Mouse (Mus musculus): Measurements from ENCODE around the gene Dab2ip.
A peak's percentile ranks its signal among the peaks of the same experiment; 100 is the strongest.

Dab2ip gene

DNA sequence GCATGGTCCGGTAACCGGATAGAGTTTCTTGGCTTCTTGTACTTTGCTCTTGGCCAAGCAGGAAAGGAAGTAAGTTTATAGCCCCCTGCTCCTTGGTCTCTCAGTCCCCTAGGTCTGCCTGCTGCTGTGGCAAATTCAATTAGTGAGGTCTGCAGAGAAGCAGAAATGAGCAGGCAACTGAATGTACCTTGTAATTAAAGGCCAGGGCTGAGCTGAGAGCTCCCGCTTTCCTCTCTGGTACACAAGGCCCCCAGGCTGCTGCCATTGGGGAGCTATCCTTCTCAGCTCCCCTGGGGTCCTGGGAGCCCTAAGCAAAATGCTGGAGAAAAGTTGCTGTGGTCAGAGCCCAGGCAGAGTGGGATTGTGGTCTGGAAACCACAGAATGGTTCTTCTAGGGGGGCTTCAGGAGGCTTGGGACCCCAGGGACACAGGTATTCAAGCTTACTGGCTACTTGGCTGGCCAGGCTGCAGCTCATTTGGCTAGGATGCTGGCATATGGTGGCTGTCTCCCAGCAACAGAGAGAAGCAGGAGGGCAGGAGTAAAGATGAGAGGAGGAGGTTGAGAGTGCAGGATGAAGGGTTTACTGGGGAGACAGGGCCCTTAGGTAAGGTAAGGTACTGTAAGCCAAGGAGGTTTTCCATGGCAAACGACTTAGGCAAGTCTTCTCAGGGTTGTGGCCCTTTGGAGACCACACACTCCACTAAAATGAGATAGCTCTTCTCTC is 922 bp downstream of the Dab2ip start:
- no peak for DNase-seq (ENCODE audit: low spot score in 2 of 2)

DNA sequence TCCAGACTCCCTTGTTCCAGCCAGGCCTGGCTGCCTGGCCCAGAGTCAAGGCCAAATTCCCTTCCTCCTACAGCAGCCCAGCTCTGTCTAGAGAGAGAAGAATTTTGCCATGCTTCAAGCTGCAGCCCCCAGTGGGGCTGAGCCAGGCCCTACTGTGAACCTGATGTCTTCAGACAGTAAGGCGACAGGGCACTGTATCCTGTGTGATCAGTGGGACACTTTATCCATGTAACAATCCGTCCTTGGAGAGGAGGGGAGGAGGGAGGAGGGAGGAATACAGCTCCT is 1.4 kb downstream of the Dab2ip start:
- no peak for DNase-seq (ENCODE audit: low spot score in 2 of 2)

DNA sequence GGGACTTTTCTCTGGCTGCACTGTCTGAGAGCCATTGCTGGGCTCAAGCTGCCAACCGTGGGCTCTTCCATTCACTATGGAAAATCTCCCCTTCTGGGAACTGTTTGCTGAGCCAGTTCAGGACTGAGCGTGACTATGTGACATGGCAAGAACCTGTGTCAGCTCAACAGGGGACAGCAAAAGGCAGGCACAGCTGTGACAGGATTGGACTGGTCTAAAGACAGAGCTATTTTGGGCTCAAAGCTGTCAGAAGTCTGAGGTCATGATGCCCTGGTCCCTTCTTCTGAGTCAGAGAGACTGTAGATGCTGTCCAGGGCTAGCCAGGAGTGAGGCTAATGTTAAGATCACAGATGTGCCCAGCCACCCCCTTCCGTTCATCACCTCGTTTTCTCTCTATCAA is 5.7 kb downstream of the Dab2ip start:
- no peak for DNase-seq (ENCODE audit: low spot score in 2 of 2)

DNA sequence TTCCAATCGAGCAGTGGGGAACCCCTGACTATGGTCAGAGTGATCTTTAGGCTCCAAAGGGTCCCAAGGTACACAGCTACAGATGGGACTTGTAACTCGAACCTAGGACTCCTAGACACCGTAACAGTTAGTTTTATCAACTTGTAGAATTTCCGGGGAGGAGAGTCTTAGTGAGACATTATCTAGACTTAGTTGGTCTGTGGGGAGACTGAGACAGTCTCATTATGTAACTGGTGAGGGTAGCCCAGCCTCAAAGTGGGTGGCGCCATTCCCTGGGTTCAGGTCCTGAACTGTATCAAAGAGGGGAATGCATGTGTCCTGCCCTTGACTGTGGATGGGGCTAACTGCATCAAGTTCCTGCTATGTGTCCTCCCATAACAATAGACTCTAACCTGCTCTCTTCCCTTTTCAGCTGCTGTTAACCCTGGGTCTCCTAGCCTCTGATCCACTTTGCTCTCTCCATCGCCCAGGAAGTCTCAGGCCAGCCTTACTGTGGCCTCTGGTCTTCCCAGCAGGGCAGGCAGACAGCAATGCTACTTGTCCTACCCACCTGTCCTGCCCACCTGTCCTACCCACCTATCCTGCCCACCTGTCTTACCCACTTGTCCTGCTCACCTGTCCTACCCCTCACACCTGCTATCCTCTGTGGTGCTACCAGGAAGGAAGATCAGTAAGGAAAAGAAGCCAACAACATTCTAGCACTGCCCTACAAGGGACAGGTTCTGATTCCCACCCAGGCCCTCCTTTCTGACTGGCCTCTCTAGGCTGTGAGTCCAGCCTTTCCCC is 7.2 kb downstream of the Dab2ip start:
- DNase-seq (ENCODE audit: low spot score in 2 of 2), result no peak

DNA sequence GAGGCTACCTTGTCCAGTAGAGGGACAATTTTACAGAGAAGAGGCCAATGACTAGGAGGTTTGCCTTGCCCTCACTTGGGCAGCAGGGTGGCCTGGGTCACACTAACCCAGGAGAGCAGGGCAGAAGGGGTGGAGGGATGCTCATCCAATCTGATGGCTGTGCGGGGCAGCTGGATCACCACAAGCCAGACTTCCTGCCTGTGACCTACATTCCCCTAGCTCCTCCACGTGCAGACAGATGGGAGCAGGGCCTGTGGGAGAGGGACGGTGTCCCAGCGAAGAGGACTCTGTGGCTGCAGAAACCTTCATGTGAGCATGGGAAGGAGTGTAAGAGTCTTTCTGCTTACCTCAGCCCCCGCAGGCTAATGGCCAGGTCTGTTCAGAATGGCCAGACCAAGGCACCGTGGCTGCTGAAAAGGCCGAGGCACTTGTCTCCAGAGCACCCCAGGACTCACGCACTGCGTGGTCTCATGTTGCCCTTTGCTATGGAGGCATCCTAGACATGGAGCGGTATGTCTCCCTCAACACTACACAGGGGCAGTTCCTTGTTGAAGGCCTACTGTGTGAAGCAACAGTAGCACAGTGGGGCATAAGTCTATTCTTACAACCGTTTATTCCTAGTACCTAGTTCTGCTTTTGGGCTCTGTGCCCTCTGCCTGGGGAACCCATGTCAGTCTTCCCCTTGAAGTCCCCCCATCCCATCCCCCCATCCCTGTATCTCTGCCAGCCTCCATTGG is 9.1 kb downstream of the Dab2ip start:
- DNase-seq (ENCODE audit: low spot score in 2 of 2), result no peak

DNA sequence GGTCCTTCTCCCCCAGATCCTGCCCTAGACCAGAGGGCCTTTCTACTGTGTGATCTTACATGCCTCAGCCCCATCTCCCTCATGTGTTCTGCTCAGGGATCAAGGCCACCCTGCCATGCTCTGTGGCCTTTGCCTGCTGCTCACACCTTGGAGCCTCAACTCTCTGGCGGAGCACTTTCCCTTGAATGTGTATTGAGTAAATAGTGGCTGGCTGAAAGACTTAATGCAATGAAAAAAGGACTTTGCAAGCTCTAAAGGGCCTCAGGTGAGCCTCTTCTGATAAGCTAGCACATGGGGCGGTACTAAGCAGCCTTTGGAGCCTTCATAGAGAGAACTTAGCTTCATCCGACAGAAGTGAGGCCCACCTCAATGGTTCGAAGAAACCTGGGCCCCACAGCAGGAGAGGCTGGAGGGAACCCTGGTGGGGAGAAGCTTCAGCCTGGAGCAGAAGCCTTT is 9.7 kb downstream of the Dab2ip start:
- no peak for DNase-seq (ENCODE audit: low spot score in 2 of 2)

DNA sequence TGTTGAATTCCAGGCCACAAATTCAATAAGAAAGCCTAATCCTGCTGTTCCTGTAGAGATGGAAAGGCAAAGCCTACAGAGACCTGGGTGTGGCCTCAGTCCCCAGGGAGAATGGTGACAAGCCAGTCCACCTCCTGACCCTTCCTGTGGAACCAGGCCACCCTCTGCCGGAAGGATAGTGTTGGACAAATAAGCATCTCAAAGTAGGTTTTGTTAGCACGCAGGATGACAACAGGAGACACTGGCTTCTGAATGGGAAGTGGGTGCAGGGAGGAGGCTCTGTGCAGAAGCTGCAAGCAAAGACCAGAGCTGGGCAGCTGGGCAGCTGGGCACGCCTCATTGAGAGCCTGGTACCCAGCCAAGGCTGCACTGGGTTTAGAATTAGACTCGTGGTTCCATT is 12.7 kb downstream of the Dab2ip start:
- DNase-seq (ENCODE audit: low spot score in 2 of 2), result no peak

DNA sequence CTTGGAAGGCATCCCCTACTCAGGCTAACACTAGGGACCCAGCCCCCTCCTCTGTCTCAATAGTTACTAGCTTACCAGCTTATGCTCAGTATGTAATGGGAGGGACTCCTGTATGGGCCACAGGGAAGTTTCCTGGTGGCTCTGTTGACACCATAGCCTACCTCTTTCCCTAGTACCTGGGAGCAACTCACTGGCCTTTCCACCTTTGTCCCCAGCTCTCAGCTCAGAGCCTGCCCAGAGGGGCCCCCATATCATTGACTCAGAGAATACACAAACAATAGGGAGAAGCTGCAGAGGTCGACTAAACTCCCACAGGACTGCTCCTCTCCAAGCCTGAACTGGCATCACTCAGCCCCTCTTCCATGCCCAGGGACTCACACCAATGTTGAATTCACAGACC is 16.6 kb downstream of the Dab2ip start:
- no peak for DNase-seq (ENCODE audit: low spot score in 2 of 2)

DNA sequence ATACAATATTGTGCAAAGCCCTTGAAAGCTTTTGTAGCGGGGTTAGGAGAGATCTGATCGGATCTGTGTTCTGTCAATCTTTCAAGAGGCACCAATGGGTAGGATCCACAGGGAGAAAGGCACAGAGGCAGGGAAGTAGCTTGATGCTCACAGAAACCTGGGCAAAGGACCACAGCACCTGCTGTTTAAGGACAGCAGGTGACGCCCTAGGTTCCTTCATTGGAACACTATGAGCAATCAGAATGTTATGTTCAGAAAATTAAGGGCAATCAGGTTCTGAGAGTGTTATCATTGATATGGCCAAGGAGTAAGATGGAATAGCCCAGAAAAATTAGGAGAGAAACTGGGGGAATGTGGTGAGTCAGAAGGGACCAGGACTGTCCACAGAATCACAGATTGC is 18.6 kb downstream of the Dab2ip start:
- DNase-seq (ENCODE audit: low spot score in 2 of 2), result no peak

DNA sequence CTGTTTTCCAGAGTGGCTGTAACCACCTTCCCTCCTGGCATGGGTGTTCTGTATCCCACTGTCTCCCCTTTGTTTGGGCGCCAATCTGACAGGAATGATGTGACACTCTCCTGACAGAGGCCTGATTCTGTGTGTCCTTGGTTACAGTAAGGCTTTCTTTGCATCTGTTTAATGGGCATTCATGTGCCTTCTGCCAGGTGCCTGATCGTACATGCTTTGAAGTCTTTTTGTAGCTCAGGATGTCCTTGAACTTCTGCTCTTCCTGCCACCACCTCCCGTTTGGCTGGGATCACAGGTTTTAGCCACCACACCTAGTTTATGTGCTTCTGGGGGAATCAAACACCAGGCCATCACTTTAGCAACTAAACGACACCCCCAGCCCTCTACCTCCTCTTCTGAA is 22.0 kb downstream of the Dab2ip start:
- no peak for DNase-seq (ENCODE audit: low spot score in 2 of 2)

DNA sequence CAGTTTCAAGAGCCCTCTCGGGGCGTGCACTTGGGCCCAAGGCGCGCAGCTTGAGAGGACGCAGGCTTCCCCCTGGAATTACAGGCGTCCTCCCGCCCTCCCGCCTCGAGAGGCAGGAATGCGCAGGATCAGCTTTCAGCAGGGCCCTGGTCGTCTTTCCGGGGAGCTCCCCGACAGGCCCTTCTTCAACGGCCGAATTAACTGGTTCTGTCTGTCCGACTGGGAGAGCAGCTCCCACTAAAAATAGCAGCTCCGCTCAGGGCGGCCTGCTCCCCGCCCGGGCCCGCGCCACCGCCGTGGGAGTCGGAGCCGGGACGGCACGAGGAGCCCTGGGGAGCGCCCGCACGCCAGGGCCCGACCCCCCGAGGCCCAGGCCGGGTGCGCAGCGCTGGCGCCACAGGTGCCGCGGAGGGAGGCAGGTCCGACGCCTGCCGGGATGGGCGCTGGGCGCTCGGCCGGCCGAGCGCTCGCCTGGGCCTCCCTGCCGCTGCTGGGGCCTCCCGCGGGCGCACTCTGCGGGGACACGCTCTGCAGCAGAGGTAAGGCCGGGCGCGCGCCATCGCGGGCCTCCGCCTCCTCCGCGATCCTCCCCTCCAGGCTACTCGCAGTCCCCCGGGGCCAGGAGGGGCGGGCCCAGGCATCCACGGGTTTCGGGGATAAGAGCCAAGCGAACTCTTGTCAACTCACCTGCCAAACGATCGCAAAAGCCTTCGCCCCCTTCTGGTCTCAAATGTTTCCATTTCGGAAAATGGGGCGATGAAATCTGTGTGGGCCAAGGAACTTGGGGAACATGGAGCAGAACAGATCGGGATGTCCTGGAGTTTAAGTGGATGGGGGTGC is 23.7 kb downstream of the Dab2ip start:
- no peak for DNase-seq (ENCODE audit: low spot score in 2 of 2)

DNA sequence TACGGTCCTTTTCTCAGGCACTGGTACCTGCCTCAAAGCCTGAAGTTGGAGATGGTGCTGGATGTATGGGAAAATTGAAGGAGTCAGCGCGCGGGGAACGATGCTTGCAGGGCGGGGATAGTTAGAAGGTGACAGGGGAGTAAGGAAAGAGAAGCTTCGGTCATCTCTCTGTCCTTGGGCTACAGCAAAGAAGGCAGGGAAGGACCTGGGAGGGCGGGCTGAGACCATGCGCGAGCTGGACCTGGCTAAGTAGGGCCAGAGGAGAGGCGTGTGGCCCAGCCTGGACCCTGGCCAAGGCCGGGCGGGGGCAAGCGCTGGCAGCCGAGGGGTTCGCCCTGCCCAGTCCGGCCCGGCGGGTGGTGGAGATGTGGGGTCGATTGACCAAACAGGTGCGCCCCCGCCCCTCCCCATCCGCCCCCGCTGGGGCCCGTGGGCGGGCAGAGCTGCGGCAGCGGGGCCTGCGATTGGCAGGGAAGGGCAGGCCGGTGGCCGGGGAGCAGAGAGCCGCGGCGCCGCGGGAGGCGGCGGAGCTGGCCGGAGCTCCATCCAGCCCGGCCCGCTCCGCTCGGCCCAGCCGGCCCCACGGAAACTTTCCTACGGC is 24.4 kb downstream of the Dab2ip start:
- DNase-seq (ENCODE audit: low spot score in 2 of 2), result peak; percentile 20 to 23

DNA sequence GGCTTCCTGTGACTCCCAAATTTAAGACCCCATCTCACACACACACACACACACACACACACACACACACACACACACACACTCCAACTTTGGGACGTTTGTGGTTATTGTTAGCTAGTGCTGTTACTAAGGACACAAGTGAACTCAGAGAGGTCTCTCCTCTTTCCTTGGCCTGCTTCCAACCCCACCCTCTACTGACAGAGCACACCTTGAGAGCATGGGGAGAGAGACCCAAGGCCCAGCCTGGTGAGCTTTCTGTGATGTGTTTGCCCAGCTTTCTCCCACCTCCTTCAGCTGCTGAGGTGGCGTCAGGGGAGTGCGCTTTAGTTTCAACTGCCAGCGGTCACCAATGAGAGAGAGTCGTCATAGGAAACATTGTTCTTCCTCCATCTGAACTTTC is 25.3 kb downstream of the Dab2ip start:
- DNase-seq (ENCODE audit: low spot score in 2 of 2), result no peak

DNA sequence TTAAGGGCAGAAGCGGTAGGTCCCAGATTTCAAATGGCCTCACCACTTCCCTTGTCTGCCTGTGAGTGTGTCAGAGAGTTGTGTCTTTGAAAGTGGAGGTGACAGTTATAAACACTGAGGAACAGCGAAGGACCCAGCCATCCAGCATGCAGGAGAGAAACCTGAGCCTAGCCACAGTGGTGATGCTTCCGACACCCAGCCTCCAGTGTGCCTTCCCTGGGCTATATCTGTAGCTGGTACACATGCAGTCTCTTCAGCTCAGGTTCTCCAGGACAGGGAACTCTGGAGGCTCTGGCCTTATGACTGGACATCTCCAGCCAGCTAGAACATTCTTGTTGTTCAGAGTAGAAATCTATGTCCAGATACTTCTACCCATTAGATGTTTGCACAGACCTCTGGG is 25.9 kb downstream of the Dab2ip start:
- DNase-seq (ENCODE audit: low spot score in 2 of 2), result no peak

DNA sequence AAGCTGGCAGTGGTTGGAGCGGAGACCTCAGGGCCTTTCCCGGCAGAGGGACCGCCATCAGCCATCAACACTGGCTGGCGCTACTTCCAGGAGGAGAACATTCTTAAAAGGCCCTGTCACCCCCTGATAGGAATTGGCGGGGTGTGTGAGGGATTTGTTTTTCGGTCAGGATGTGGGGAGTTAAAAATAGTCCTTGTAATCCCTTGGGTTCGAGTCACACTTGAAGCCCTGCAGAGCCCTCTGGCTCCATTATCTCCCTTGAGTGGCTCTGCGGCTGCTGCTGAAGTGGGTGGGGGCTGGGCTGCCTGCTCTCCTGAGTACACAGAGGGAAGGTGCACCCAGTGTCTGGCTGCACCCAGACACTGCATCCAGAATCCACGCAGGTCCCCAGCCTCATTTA is 30.3 kb downstream of the Dab2ip start:
- DNase-seq (ENCODE audit: low spot score in 2 of 2), result no peak

DNA sequence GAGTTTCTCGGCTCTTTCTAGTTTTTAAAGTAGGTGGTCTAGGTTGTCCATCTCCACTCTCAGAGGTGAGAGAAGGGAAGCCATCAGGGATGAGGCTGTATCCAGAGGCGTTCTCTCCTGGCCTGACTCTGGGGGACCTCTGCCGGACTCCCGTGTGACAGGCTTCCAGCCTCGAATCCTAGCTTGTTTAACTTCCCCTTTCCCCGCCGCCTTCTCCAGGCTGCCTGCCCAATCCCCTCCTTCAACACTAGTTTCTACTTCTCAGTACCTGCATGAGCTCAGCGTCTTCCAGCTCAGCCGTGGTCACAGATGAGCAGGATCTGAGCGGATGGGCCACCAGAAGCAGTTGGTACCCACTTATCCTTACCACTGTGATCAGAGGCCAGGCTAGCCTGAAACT is 31.3 kb downstream of the Dab2ip start:
- no peak for DNase-seq (ENCODE audit: low spot score in 2 of 2)

DNA sequence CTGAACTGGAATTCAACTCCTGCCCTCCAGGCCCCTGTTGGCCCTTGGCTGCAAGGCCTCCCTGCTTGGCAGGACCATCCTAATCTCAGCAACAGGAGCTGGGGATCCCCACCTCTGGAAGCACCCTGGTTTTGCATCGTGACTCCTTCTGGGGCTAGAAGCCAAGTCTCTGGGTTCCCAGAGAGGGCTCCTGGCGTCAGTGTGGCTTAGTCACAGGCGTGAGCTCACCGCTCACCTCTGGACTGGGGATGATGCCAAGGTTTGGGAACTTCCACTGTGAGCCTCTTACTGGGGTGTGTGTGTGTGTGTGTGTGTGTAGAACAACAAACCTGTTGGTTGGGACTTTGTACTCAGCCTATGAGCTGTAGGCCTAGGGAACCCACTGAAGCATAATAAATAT is 31.7 kb downstream of the Dab2ip start:
- no peak for DNase-seq (ENCODE audit: low spot score in 2 of 2)

DNA sequence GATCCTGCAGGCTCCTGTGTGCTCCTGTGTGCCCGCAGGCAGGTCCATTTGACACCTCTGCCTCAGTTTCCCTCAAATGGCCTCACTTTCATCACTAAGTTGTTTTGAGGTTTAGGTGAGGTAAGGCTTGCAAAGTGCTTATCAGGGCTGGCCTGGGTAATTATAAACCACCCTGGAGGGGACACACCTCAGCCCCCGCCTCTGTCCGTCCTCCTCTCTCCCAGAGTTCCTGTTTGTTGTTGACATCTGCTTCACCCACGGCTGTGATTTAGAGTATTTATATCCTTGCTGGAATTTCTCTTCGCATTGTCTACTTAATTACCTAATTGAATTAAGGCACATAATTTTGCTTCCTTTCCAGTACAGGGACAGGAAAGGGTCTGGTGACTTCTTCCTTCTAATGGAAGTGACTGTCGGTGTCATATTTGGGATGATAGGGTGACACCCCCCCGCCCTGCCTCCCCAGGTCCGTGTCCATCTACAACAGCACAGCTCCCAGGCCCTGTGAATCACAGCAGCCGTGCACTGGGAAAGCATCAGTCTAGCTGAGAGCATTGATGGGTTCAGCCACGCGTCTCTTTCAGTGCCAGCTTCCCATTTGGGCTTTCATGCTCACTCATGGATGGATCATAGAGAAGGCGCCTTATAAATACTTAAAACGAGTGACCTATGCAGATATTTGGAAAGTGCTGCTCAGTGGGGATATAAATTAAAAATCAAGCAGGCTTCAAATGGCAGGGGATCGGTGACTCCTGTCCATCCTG is 34.1 kb downstream of the Dab2ip start:
- DNase-seq (ENCODE audit: low spot score in 2 of 2), result no peak

DNA sequence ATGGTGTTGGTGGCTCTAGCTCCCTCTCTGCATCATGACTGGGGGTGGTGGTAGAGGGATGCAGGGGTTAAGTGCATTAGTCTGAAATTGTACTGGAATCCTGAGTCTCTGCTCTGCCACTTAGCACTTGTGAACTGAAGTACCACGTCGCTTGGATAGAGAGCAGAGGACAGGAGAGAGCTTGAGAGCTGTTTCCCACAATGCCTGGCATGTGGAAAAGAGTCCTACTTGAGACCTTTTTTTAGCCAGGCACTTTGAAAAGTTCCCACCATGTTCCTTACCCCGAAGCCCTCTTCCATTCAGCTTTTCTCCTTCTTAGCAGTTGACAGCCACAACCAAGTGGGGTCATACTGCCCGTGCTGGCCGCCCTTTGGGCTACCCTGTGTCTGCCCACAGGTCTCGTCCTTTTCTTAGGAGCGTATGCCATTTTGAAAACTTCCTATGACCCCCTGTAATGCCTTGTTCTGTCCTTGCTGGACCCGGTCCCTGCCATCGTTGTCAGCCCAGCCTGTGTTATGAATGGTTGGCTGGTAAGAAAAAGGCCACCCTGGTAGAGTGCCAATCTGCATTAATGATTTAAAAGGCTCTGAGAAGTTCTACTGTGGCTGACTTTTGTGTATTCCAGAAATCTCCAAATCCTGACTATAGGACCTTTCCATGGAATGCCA is 34.8 kb downstream of the Dab2ip start:
- DNase-seq (ENCODE audit: low spot score in 2 of 2), result no peak

DNA sequence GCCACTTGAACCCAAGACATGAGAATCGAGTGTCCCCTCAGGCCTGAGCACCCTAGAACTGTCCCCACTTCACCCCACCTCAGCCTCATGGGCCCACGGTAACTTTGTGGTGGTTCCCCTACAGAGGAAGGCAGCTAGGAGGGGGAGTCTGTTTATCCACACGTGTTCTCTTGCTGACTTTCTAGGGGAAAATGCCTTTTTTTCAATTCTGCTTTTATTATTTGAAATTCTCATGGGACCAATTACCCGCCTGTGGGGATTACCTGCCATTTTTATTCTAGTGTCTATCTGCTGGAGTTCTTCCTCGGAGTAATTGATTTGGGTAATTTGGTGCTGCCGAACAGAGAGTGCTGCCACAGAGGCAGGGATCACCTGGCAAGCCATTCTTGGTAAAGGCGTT is 35.8 kb downstream of the Dab2ip start:
- no peak for DNase-seq (ENCODE audit: low spot score in 2 of 2)
